Mouse (Mus musculus) bone marrow, adult 2 months (tissue): ENCODE data around the gene V1rd19. TPM values are rescaled to one million over a fixed set of nuclear protein-coding genes. Genes with fewer than 3 reads are reported as not detected.
"Not testable (repeated sequence)": the region's sequence is repeated elsewhere in the genome, so short reads cannot be mapped to it uniquely, and the experiment has no call there.

ENCODE experiments used
- H3K27ac ChIP-seq: fragments of 200-500 bp; 2 replicates; pipeline ENCODE4 v1.5.1; 2012; ENCODE audit warnings: low read depth, mild to moderate bottlenecking, control low read depth, inconsistent platforms, low read length; ENCODE audit not compliant: control insufficient read depth, poor library complexity, insufficient read depth
- H3K4me1 ChIP-seq: fragments of 200-500 bp; 2 replicates; pipeline ENCODE4 v1.6.1; 2011; ENCODE audit warnings: low read length; ENCODE audit not compliant: control insufficient read depth, insufficient read depth
- H3K4me3 ChIP-seq: fragments of 200-500 bp; replicated peaks from 2 replicates; pipeline ENCODE3; 2011; ENCODE audit warnings: mild to moderate bottlenecking, low read depth, low read length, control low read depth; ENCODE audit not compliant: control insufficient read depth
- CTCF ChIP-seq: fragments of 200-500 bp; IDR thresholded peaks from 2 replicates; pipeline ENCODE4 v1.5.1; 2011; ENCODE audit warnings: low read length, control low read depth; ENCODE audit not compliant: control insufficient read depth, insufficient read depth
- POLR2A ChIP-seq: fragments of 200-500 bp; IDR thresholded peaks from 2 replicates; pipeline ENCODE4 v1.6.1; 2011; ENCODE audit warnings: low read depth, mild to moderate bottlenecking, control low read depth, low read length, borderline replicate concordance; ENCODE audit not compliant: control insufficient read depth
- WGBS: fragments of 180-500 bp; shearing (Covaris S2); methylation state at CpG from one replicate; pipeline ENCODE4 v1.1.7; 2018; 5-methylcytosine and 5-hydroxymethylcytosine counted together
- polyA plus RNA-seq: library from polyadenylated mRNA; stranded (reverse); fragments of >200 nt; gene quantifications from 2 replicates; pipeline ENCODE4 v1.2.4, GENCODE M21; 2011; ENCODE audit warnings: low replicate concordance; ENCODE audit not compliant: missing spikeins, insufficient read depth, insufficient read length

Gene V1rd19
- polyA plus RNA-seq = not detected in 2 replicates

DNA sequence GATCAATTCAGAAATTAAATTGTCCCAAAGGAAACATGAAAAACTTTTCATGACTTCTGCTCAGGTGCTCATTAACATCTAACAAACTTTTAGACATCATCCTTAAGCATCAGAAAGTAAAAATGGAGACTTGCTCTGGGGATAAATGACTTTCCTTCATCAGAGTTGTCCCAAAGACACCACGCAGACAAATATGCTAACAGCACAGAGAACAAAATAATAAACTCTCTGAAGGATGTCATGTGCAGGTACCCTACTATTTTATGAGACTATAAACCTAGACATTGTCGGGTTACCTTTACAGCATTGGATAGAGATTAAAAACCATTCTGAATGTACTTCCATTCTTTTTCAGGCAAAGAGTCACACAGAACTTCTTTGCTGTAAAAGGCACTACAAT is at the start of gene V1rd19:
Gene V1rd19 (plus strand): TSS at position 301 of the 400 bp plus-strand sequence.
- no peaks in the 10 kb centered on the region for H3K4me1 ChIP-seq
- TF ChIP-seq POLR2A = no peak
- no peak for TF ChIP-seq CTCF
- no peak within 1 kb of the TSS for H3K4me3 ChIP-seq
- 51% methylated on average over 2 of the region's 2 CpGs for WGBS
- no peak within 1 kb of the TSS for H3K27ac ChIP-seq

DNA sequence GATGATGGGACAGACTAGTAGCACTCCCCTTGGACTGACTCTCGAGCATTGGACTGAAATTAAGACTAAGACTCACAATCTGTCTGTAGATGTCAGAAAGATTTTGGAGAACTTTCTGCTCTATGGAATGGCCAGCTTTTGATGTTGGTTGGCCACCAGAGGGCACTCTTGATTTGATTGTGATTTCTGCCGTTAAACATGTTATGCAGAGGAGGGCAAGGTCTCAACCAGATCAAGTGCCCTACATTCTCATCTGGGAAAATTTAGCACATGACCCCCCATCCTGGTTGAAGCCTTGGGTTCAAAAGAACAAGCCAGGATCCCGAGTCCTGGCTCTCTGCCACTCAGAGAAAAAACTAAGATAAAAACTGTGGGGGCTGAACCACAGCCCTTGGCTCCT is 33.4 kb upstream of the V1rd19 start:
- not testable (repeated sequence) for H3K4me3 ChIP-seq, H3K4me1 ChIP-seq, H3K27ac ChIP-seq
- WGBS = 29% methylated on average over 3 of the region's 3 CpGs

DNA sequence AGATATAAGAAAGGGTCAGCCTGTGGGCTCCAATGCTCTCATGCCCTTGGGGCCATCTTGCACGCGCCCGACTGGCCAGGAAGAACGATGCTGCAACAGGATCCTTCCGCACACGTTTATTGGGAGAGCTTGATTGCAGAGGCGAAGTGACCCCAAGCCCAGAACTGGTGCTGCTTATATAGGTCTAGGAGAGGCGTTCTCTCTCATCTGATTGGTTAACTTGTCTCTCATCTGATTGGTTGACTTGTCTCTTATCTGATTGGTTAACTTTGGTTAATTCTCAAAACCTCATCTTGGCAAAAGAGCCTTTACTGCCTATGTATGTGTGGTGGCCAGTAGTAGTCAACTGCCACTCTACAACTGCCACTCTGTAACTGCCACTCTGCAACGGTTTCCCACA is 27.2 kb upstream of the V1rd19 start, which contains the start of gene Vmn1r181:
Gene Vmn1r181 (plus strand): TSS at position 301 of the 400 bp plus-strand sequence.
- not testable (repeated sequence) for H3K27ac ChIP-seq, H3K4me3 ChIP-seq, H3K4me1 ChIP-seq
- 78% methylated on average over 9 of the region's 9 CpGs for WGBS

DNA sequence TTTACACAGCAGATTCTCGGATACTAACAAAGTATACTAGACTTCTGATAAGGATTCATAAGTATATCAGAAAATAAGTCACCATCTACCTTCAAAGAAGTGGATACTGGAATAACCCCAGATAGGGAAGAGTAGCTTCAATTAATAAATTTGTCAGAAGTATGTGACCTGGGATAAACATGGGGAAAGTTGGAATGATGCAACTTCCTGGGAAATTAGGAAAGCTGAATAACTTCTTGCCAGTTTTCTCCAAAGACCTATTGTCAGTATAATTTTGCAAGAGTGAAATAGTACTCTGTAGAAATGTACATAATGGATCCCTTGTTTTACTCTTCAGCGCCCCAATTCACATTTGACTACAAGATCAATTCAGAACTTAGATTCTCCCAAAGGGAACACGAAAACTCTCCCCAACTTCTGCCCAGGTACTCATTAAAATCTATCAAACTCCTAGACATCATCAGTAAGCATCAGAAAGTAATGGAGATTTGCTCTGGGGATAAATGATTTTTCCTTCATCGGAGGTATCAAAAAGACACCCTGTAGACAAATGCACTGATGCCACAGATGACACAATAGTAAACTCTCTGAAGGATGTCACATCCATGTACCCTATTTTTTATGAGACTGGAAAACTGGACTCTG is 51.3 kb downstream of the V1rd19 start, which contains the start of gene Vmn1r183:
Gene Vmn1r183 (plus strand): TSS at position 595 of the 645 bp plus-strand sequence.
- WGBS = 71% methylated on average over 4 of the region's 4 CpGs
- Histone ChIP-seq H3K4me3 (no peak within 1 kb of the TSS), H3K27ac (no peak within 1 kb of the TSS), H3K4me1 (no peaks in the 10 kb centered on the region)
- TF ChIP-seq POLR2A (no peak), CTCF (no peak)

Other genes with a start within 250 kb of the V1rd19 start
- not detected in 2 replicates for gene Vmn1r174, start 249.4 kb upstream of the V1rd19 start, polyA plus RNA-seq
- gene Vmn1r175, start 191.0 kb upstream of the V1rd19 start, polyA plus RNA-seq = not detected in 2 replicates
- gene Vmn1r176, start 164.3 kb upstream of the V1rd19 start, polyA plus RNA-seq = not detected in 2 replicates
- not detected in 2 replicates for gene Vmn1r177, start 135.2 kb upstream of the V1rd19 start, polyA plus RNA-seq
- not detected in 2 replicates for gene Vmn1r178, start 109.7 kb upstream of the V1rd19 start, polyA plus RNA-seq
- 0.35 TPM in 1 of 2 replicates, not detected in the other for gene Vmn1r179, start 74.7 kb upstream of the V1rd19 start, polyA plus RNA-seq
- not detected in 2 replicates for gene Vmn1r180, start 51.1 kb upstream of the V1rd19 start, polyA plus RNA-seq
- not detected in 2 replicates for gene Vmn1r181, start 27.1 kb upstream of the V1rd19 start, polyA plus RNA-seq
- gene Vmn1r183, start 51.6 kb downstream of the V1rd19 start, polyA plus RNA-seq = 0.15 TPM in 1 of 2 replicates, not detected in the other
- 7.9 and 12.7 TPM in 2 replicates for gene Zfp180, start 80.2 kb downstream of the V1rd19 start, polyA plus RNA-seq
- gene Zfp112, start 110.6 kb downstream of the V1rd19 start, polyA plus RNA-seq = 0.36 and 0.65 TPM in 2 replicates
- gene Zfp235, start 132.5 kb downstream of the V1rd19 start, polyA plus RNA-seq = 1.7 and 4.5 TPM in 2 replicates
- gene Zfp114, start 173.4 kb downstream of the V1rd19 start, polyA plus RNA-seq = not detected in 2 replicates
- gene Zfp111, start 209.8 kb downstream of the V1rd19 start, polyA plus RNA-seq = 0.74 and 1.8 TPM in 2 replicates
- gene Zfp109, start 235.9 kb downstream of the V1rd19 start, polyA plus RNA-seq = 0.43 and 0.95 TPM in 2 replicates